Mouse (Mus musculus) retina, postnatal 7 days (tissue): ENCODE data around the gene Olfr1126.
"Not testable (repeated sequence)": the region's sequence is repeated elsewhere in the genome, so short reads cannot be mapped to it uniquely, and the experiment has no call there.

Experiments
- DNase-seq: peaks from one replicate; pipeline ENCODE4 v3.0.0-alpha.2; 2012; ENCODE audit warnings: low read depth, low spot score

Gene Olfr1126

GRCm38 (mm10) chr2:87453662-87454061, at the start of gene Olfr1126:
TSS of gene Olfr1126 (plus strand) at chr2:87453962.
- no peak for DNase-seq

- DNase-seq = no peak
These were observed 37.4 kb upstream of the Olfr1126 start, which contains the start of gene Olfr1123 for GRCm38 (mm10) chr2:87416335-87416734. TSS of gene Olfr1123 (plus strand) at chr2:87416635.

- no peak for DNase-seq
These were observed 23.8 kb upstream of the Olfr1126 start, which contains the start of gene Olfr1124 for GRCm38 (mm10) chr2:87429975-87430374. TSS of gene Olfr1124 (plus strand) at chr2:87430275.

- no peak for DNase-seq
These were observed 16.0 kb upstream of the Olfr1126 start for GRCm38 (mm10) chr2:87437731-87438130.

- no peak for DNase-seq
These were observed 8.0 kb downstream of the Olfr1126 start for GRCm38 (mm10) chr2:87461769-87462168.

- no peak for DNase-seq
These were observed 26.4 kb downstream of the Olfr1126 start for GRCm38 (mm10) chr2:87480207-87480606.

- DNase-seq = no peak
These were observed 27.4 kb downstream of the Olfr1126 start for GRCm38 (mm10) chr2:87481158-87481557.

GRCm38 (mm10) chr2:87482276-87482675, 28.5 kb downstream of the Olfr1126 start:
- no peak for DNase-seq

GRCm38 (mm10) chr2:87496993-87497392, 43.2 kb downstream of the Olfr1126 start, which contains the start of gene Pramel7:
TSS of gene Pramel7 (minus strand) at chr2:87497093.
- not testable (repeated sequence) for DNase-seq

GRCm38 (mm10) chr2:87506265-87506664, 52.5 kb downstream of the Olfr1126 start, which contains the start of gene Pramel6:
TSS of gene Pramel6 (plus strand) at chr2:87506565.
- no peak for DNase-seq
